Mouse (Mus musculus) fat pad, adult 2 months (tissue): ENCODE data around the gene Cab39.
A peak's percentile ranks its signal among the peaks of the same experiment; 100 is the strongest.

Experiments
- DNase-seq: peaks from one replicate; pipeline ENCODE4 v3.0.0-alpha.2; 2011; ENCODE audit warnings: low read depth, low spot score; ENCODE audit errors: extremely low read depth

Cab39 gene

GRCm38 (mm10) chr1:85793208-85794105, at the start of gene Cab39:
Gene Cab39 (plus strand): TSS chr1:85793441.
- DNase-seq, result no peak

GRCm38 (mm10) chr1:85744539-85744938, 48.7 kb upstream of the Cab39 start:
- DNase-seq, result no peak

GRCm38 (mm10) chr1:85746511-85746910, 46.7 kb upstream of the Cab39 start:
- peak; percentile 68 for DNase-seq

GRCm38 (mm10) chr1:85749829-85750228, 43.4 kb upstream of the Cab39 start:
- no peak for DNase-seq

GRCm38 (mm10) chr1:85750650-85751049, 42.6 kb upstream of the Cab39 start:
- DNase-seq, result no peak

- peak; percentile 74 for DNase-seq
These were observed 41.7 kb upstream of the Cab39 start for GRCm38 (mm10) chr1:85751494-85751893.

- DNase-seq, result no peak
These were observed 41.1 kb upstream of the Cab39 start for GRCm38 (mm10) chr1:85751932-85752680.

GRCm38 (mm10) chr1:85757531-85758230, 35.6 kb upstream of the Cab39 start:
- peak; percentile 23 for DNase-seq

- no peak for DNase-seq
These were observed 34.8 kb upstream of the Cab39 start for GRCm38 (mm10) chr1:85758231-85758968.

- DNase-seq, result no peak
These were observed 34.3 kb upstream of the Cab39 start for GRCm38 (mm10) chr1:85758969-85759293.

GRCm38 (mm10) chr1:85761665-85762064, 31.6 kb upstream of the Cab39 start:
- no peak for DNase-seq

GRCm38 (mm10) chr1:85763386-85763785, 29.9 kb upstream of the Cab39 start:
- no peak for DNase-seq

- DNase-seq, result no peak
These were observed 28.9 kb upstream of the Cab39 start for GRCm38 (mm10) chr1:85764291-85764690.

- DNase-seq, result no peak
These were observed 27.1 kb upstream of the Cab39 start for GRCm38 (mm10) chr1:85766120-85766519.

GRCm38 (mm10) chr1:85767754-85768153, 25.5 kb upstream of the Cab39 start:
- no peak for DNase-seq

GRCm38 (mm10) chr1:85771976-85772375, 21.3 kb upstream of the Cab39 start:
- DNase-seq, result peak; percentile 47

- DNase-seq, result peak; percentile 37
These were observed 18.1 kb upstream of the Cab39 start for GRCm38 (mm10) chr1:85775136-85775535.

- DNase-seq, result no peak
These were observed 17.1 kb upstream of the Cab39 start for GRCm38 (mm10) chr1:85776154-85776553.

- no peak for DNase-seq
These were observed 14.8 kb upstream of the Cab39 start, which contains the start of gene A630001G21Rik for GRCm38 (mm10) chr1:85778436-85778835. Gene A630001G21Rik (minus strand): TSS chr1:85778643.

GRCm38 (mm10) chr1:85779012-85779411, 14.2 kb upstream of the Cab39 start:
- DNase-seq, result no peak
